Mouse (Mus musculus) myocyte (in vitro differentiated cells): ENCODE data around the gene Hao1. TPM values are rescaled to one million over a fixed set of nuclear protein-coding genes. Genes with fewer than 3 reads are reported as not detected.
A peak's percentile ranks its signal among the peaks of the same experiment; 100 is the strongest.

Source experiments
- H3K27me3 ChIP-seq: one replicate; pipeline ENCODE4 v1.6.1; 2011; ENCODE audit not compliant: control insufficient read depth, insufficient read depth, insufficient read length
- H3K36me3 ChIP-seq: one replicate; pipeline ENCODE4 v1.6.1; 2011; ENCODE audit not compliant: control insufficient read depth, insufficient read depth
- H3K4me2 ChIP-seq: one replicate; pipeline ENCODE4 v1.6.1; 2011; ENCODE audit warnings: low read depth, control low read depth
- H3K4me3 ChIP-seq: one replicate; pipeline ENCODE4 v1.5.1; 2011; ENCODE audit warnings: mild to moderate bottlenecking, control low read depth, moderate library complexity
- H3K79me2 ChIP-seq: one replicate; pipeline ENCODE4 v1.6.1; 2011; ENCODE audit not compliant: control insufficient read depth, insufficient read depth
- H3ac ChIP-seq: one replicate; pipeline ENCODE4 v1.6.1; 2011; ENCODE audit not compliant: control insufficient read depth, insufficient read length
- CEBPB ChIP-seq: IDR thresholded peaks from 2 replicates; pipeline ENCODE4 v1.6.1; 2011; ENCODE audit warnings: mild to moderate bottlenecking, moderate library complexity; ENCODE audit not compliant: poor library complexity, insufficient read depth, severe bottlenecking
- E2F4 ChIP-seq: IDR thresholded peaks from one replicate; pipeline ENCODE4 v1.6.1; 2011; ENCODE audit warnings: mild to moderate bottlenecking, control low read depth, moderate library complexity; ENCODE audit not compliant: insufficient read depth
- MAX ChIP-seq: IDR thresholded peaks from one replicate; pipeline ENCODE4 v1.6.1; 2011; ENCODE audit warnings: low read depth, mild to moderate bottlenecking, control low read depth
- MYOD1 ChIP-seq, 3 experiments: IDR thresholded peaks; one replicate each; pipeline ENCODE4 v1.6.1; 2011; ENCODE audit warnings: control low read depth in 2 of 3, low read depth in 2 of 3, mild to moderate bottlenecking in 2 of 3, moderate library complexity in 1 of 3; ENCODE audit not compliant: insufficient read length in 2 of 3, control insufficient read depth in 1 of 3
- MYOG ChIP-seq, 3 experiments: IDR thresholded peaks; one replicate each; pipeline ENCODE4 v1.6.1; 2011; ENCODE audit warnings: control low read depth in 2 of 3, low read depth in 2 of 3, mild to moderate bottlenecking in 2 of 3; ENCODE audit not compliant: insufficient read length in 2 of 3, control insufficient read depth in 1 of 3, insufficient read depth in 1 of 3
- POLR2A ChIP-seq: IDR thresholded peaks from one replicate; pipeline ENCODE4 v1.6.1; 2011; ENCODE audit warnings: low read depth, mild to moderate bottlenecking, control low read depth, moderate library complexity; ENCODE audit not compliant: insufficient read length
- POLR2AphosphoS2 ChIP-seq: IDR thresholded peaks from one replicate; pipeline ENCODE4 v1.6.1; 2011; ENCODE audit warnings: low read depth, control low read depth; ENCODE audit not compliant: insufficient read length
- REST ChIP-seq: IDR thresholded peaks from one replicate; pipeline ENCODE4 v1.6.1; 2011; ENCODE audit warnings: mild to moderate bottlenecking, control low read depth, moderate library complexity; ENCODE audit not compliant: insufficient read depth, insufficient read length
- SRF ChIP-seq: IDR thresholded peaks from one replicate; pipeline ENCODE4 v1.6.1; 2011; ENCODE audit warnings: low read depth; ENCODE audit not compliant: control insufficient read depth, insufficient read length
- TCF12 ChIP-seq: IDR thresholded peaks from one replicate; pipeline ENCODE4 v1.6.1; 2011; ENCODE audit warnings: mild to moderate bottlenecking, control low read depth; ENCODE audit not compliant: poor library complexity, insufficient read depth, severe bottlenecking
- TCF3 ChIP-seq: IDR thresholded peaks from one replicate; pipeline ENCODE4 v1.6.1; 2011; ENCODE audit warnings: low read depth, control low read depth; ENCODE audit not compliant: insufficient read length
- USF1 ChIP-seq: IDR thresholded peaks from one replicate; pipeline ENCODE4 v1.6.1; 2011; ENCODE audit warnings: low read depth, mild to moderate bottlenecking, control low read depth, moderate library complexity
- polyA plus RNA-seq: library from polyadenylated mRNA; unstranded; fragments of >200 nt; fragmentation: generic; extraction: Trizol; gene quantifications from one replicate; pipeline ENCODE4 v1.2.1, GENCODE M21; 2012; ENCODE audit warnings: missing spikeins

Hao1 gene
- polyA plus RNA-seq, 1 experiment = 0.13 TPM

GRCm38 (mm10) chr2:134541019-134541418 lies 13.1 kb downstream of the Hao1 start:
- H3ac ChIP-seq = no peak overlapping the region
- no peaks in the 10 kb centered on the region for H3K79me2 ChIP-seq
- no peaks in the 10 kb centered on the region for H3K27me3 ChIP-seq
- no peak overlapping the region for H3K4me3 ChIP-seq
- H3K4me2 ChIP-seq = no peak overlapping the region
- no peak for TF ChIP-seq USF1
- TF ChIP-seq TCF12 = no peak
- no peak for TF ChIP-seq MYOG (IDR thresholded peaks at IDR 0.05; ENCODE audit: control insufficient read depth in 1 of 3, insufficient read depth in 1 of 3, insufficient read length in 2 of 3, low read depth in 2 of 3)
- TF ChIP-seq SRF = no peak
- no peaks in the 10 kb centered on the region for H3K36me3 ChIP-seq

GRCm38 (mm10) chr2:134538451-134538850 lies 15.7 kb downstream of the Hao1 start:
- Histone ChIP-seq H3K36me3 (no peaks in the 10 kb centered on the region), H3K4me2 (no peak overlapping the region), H3ac (no peak overlapping the region), H3K79me2 (no peaks in the 10 kb centered on the region), H3K27me3 (no peaks in the 10 kb centered on the region), H3K4me3 (no peak overlapping the region)
- no peak for TF ChIP-seq MYOG (IDR thresholded peaks at IDR 0.05; ENCODE audit: control insufficient read depth in 1 of 3, insufficient read depth in 1 of 3, insufficient read length in 2 of 3, low read depth in 2 of 3)
- TF ChIP-seq USF1 = no peak
- TF ChIP-seq POLR2A = no peak
- no peak for TF ChIP-seq REST
- no peak for TF ChIP-seq E2F4
- no peak for TF ChIP-seq MYOD1 (IDR thresholded peaks at IDR 0.05; ENCODE audit: control insufficient read depth in 1 of 3, insufficient read length in 2 of 3, low read depth in 2 of 3)
- TF ChIP-seq SRF = no peak
- no peak for TF ChIP-seq POLR2AphosphoS2
- no peak for TF ChIP-seq TCF3
- TF ChIP-seq MAX = no peak
- no peak for TF ChIP-seq CEBPB
- TF ChIP-seq TCF12 = no peak

DNA sequence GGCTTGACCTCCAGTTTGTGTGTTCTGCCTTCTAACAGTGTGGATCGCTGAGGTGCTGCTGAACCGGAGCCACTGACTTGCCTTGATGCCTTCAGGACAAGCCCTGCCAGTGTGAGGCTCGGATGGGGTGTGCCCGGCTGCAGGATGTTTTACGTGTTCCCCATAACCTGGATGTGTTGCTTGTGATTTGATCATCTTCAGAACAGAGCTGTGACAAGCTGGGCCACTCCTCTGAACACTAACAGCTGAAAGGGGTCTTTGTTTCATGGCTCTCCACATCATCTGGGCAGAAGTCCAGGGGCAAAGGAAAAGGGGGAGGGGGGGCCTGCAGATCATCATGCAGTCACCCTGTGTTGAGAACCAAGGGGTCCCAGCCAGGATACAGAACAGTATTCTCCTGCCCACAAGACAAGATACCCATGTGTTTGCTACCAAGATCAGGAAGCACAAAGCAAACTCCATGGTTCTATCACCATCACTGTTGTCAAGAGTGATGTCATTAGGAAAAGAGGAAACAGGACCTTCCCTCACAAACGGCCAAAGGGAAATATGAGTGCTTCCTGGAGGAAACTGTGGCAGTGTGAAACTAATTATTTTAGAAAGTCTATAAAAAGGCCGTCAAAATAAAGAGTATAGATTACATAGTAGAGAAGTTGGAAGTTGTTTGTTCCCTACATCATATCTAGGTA lies 25.9 kb downstream of the Hao1 start:
- no peak for TF ChIP-seq USF1
- TF ChIP-seq CEBPB = 0 out of 2 replicates have a peak, but pooled peaks have one; percentile 30

DNA sequence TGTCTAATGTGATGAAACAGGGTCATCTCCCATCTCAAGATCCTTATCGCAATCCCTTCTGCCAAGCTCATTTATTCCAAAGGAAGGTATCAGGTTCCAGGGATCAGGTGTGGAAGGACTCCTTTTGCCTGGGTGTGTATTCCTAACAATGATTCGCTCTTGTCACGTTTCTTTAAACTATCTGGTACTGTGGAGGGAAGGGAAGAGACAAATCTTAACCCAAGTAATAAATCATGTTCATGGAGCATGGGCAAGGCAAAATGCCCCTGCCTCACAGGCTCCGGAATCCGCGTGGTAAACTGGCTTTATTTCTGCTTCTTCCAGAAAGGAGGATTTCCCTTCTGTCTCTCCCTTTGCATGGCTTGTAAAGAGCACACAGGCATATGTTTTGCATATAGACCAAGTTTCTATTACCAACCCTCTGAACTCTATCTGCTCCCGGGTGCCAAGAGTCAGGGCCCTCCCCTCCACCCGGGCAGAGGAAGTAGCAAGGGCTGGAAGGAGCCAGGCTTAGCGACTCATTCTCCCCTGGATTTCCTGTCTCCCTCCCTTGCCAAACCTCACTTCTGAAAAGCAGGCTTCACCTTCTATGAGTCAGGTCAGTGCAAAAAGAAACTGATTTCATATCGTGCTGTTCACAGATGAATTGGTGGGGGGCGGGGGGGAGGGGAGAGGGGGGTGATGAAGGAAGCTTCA lies 26.6 kb downstream of the Hao1 start:
- Histone ChIP-seq H3K4me2 (peak overlapping the region; percentile 38), H3K36me3 (no peaks in the 10 kb centered on the region), H3K27me3 (no peaks in the 10 kb centered on the region), H3K79me2 (no peaks in the 10 kb centered on the region), H3K4me3 (no peak overlapping the region), H3ac (no peak overlapping the region)
- TF ChIP-seq TCF12 = no peak
- no peak for TF ChIP-seq POLR2AphosphoS2
- TF ChIP-seq MYOD1 (IDR thresholded peaks at IDR 0.05; ENCODE audit: control insufficient read depth in 1 of 3, insufficient read length in 2 of 3, low read depth in 2 of 3) = no peak
- TF ChIP-seq E2F4 = no peak
- TF ChIP-seq USF1 = no peak
- TF ChIP-seq SRF = no peak
- TF ChIP-seq CEBPB = no peak
- no peak for TF ChIP-seq POLR2A
- no peak for TF ChIP-seq MAX
- TF ChIP-seq TCF3 = no peak
- TF ChIP-seq REST = no peak
- TF ChIP-seq MYOG (IDR thresholded peaks at IDR 0.05; ENCODE audit: control insufficient read depth in 1 of 3, insufficient read depth in 1 of 3, insufficient read length in 2 of 3, low read depth in 2 of 3) = no peak

More for the DNA sequence above, 25.9 kb downstream of the Hao1 start:
- Histone ChIP-seq H3ac (no peak overlapping the region), H3K4me3 (no peak overlapping the region), H3K27me3 (no peaks in the 10 kb centered on the region), H3K36me3 (no peaks in the 10 kb centered on the region), H3K79me2 (no peaks in the 10 kb centered on the region), H3K4me2 (peak overlapping the region; percentile 22)

DNA sequence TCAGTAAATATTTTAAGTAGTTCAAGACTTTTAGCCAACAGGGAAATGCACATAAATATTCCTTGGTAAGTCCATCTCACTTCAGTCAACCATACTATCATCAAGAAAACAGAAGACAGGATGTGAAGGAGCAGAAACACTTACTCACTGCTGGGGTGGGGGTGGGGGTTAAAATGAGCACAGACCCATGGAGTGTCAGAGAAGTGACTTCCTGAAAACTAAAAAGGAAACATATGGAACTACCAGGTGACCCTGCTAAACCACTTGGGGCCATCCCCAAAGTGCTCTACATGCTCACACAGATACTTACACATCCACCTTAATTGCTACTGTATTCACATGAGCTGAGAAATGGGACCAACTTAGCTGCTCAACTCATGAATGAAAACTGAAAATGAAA lies 36.1 kb downstream of the Hao1 start:
- TF ChIP-seq REST = no peak
- TF ChIP-seq MYOG (IDR thresholded peaks at IDR 0.05; ENCODE audit: control insufficient read depth in 1 of 3, insufficient read depth in 1 of 3, insufficient read length in 2 of 3, low read depth in 2 of 3) = no peak
- TF ChIP-seq MYOD1 (IDR thresholded peaks at IDR 0.05; ENCODE audit: control insufficient read depth in 1 of 3, insufficient read length in 2 of 3, low read depth in 2 of 3) = no peak
- TF ChIP-seq POLR2A = no peak
- TF ChIP-seq E2F4 = no peak
- no peak overlapping the region for H3K4me3 ChIP-seq
- H3K36me3 ChIP-seq = no peaks in the 10 kb centered on the region
- no peaks in the 10 kb centered on the region for H3K27me3 ChIP-seq
- no peaks in the 10 kb centered on the region for H3K79me2 ChIP-seq
- no peak overlapping the region for H3ac ChIP-seq
- H3K4me2 ChIP-seq = no peak overlapping the region
